In the genomic region with DNA sequence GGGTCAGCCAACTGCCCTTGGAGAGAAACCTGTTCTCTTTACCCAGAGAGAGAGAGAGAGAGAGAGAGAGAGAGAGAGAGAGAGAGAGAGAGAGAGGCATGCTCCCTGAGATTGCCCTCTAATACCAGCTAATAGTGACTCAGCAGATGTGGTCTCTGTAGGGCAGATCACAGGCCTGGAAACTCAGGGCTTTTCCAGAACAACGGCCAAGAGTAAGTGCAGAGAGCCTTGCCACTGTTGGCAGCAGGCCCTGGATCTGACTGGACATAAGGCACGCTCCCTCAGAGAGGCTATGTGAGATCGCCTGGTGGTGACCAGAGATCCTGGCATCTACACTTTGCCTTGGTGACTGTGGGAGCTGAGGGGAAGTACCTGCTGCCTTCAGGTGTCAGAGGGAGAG, we compare ENCODE assay signal across 10 mouse cellular contexts. TPM values are rescaled to one million over a fixed set of nuclear protein-coding genes. Genes with fewer than 3 reads are reported as not detected.
DNase-seq lines count a peak whose midpoint lies in the region; ATAC-seq lines count a peak whose summit lies in the region.
"Had no signal": no experiment of that assay in that cellular context is flagged by ENCODE, and none has a peak within 500 bp of the region (broad histone marks: within the 10 kb centered on the region; RNA-seq: fewer than 3 reads in every experiment).

No protein-coding gene starts in this region.

- no peak for ATAC-seq in kidney, embryonic 15.5 days (replicated peaks; ENCODE audit: low FRiP score)
- no peak for ATAC-seq in hindbrain, embryonic 11.5 days (ENCODE audit: low FRiP score)

- no peak overlapping the region for H3K4me2 ChIP-seq in kidney, embryonic 15.5 days
- H3K4me2 ChIP-seq in hindbrain, embryonic 11.5 days (replicated peaks; ENCODE audit: low read depth, low read length), result no peak overlapping the region
- H3K4me2 ChIP-seq: midbrain, embryonic 12.5 days had no signal

- H3K4me1 ChIP-seq in kidney, embryonic 15.5 days, result peaks cover 19% of the 10 kb centered on the region
- 0 out of 2 replicates have a peak, but pooled peaks cover 4% of the 10 kb centered on the region for H3K4me1 ChIP-seq in midbrain, embryonic 10.5 days
- H3K4me1 ChIP-seq in hindbrain, embryonic 11.5 days (replicated peaks; ENCODE audit: control insufficient read depth, insufficient read depth, low read length), result no peaks in the 10 kb centered on the region
- H3K4me1 ChIP-seq: midbrain, embryonic 12.5 days had no signal

- H3K36me3 ChIP-seq in kidney, embryonic 15.5 days, result no peaks in the 10 kb centered on the region
- H3K36me3 ChIP-seq in midbrain, embryonic 10.5 days, result no peaks in the 10 kb centered on the region
- H3K36me3 ChIP-seq in hindbrain, embryonic 11.5 days (ENCODE audit: control insufficient read depth, insufficient read depth, low read length), result no peaks in the 10 kb centered on the region
- H3K36me3 ChIP-seq: midbrain, embryonic 12.5 days had no signal

- 59% methylated on average over 3 of the region's 3 CpGs for WGBS in kidney, embryonic 15.5 days
- WGBS in midbrain, embryonic 10.5 days, result 81% methylated on average over 3 of the region's 3 CpGs
- WGBS in hindbrain, embryonic 11.5 days, result 70% methylated on average over 3 of the region's 3 CpGs

- no peak overlapping the region for H3K4me3 ChIP-seq in kidney, embryonic 15.5 days (replicated peaks)
- H3K4me3 ChIP-seq in midbrain, embryonic 10.5 days, result no peak overlapping the region
- H3K4me3 ChIP-seq in hindbrain, embryonic 11.5 days (ENCODE audit: low read depth, low read length), result no peak overlapping the region
- H3K4me3 ChIP-seq: midbrain, embryonic 12.5 days had no signal

- peak; percentile 86 for DNase-seq in kidney, adult 11 months
- peak; percentile 92 for DNase-seq in brain, adult 2 months (ENCODE audit: low read depth, low spot score)
- peak; percentile 85 to 90 for DNase-seq in heart, adult 18-20 months
- peak; percentile 90 to 91 for DNase-seq in kidney, postnatal 36 days
- DNase-seq in urinary bladder, postnatal 25 days (ENCODE audit: low spot score), result peak; percentile 51
- no peak for DNase-seq in midbrain, embryonic 10.5 days (ENCODE audit: low spot score)
- no peak for DNase-seq in hindbrain, embryonic 11.5 days (ENCODE audit: low spot score)

- no peak overlapping the region for H3K9ac ChIP-seq in kidney, embryonic 15.5 days
- no peak overlapping the region for H3K9ac ChIP-seq in hindbrain, embryonic 11.5 days (ENCODE audit: low read depth, low read length)
- H3K9ac ChIP-seq: midbrain, embryonic 12.5 days had no signal

- H3K9me3 ChIP-seq in kidney, embryonic 15.5 days (replicated peaks), result no peaks in the 10 kb centered on the region
- no peaks in the 10 kb centered on the region for H3K9me3 ChIP-seq in midbrain, embryonic 10.5 days (replicated peaks)
- H3K9me3 ChIP-seq in hindbrain, embryonic 11.5 days (ENCODE audit: control insufficient read depth, low read length), result no peaks in the 10 kb centered on the region
- H3K9me3 ChIP-seq: midbrain, embryonic 12.5 days had no signal

- H3K27me3 ChIP-seq in kidney, embryonic 15.5 days, result no peaks in the 10 kb centered on the region
- no peaks in the 10 kb centered on the region for H3K27me3 ChIP-seq in midbrain, embryonic 10.5 days (ENCODE audit: low read depth, poor library complexity, severe bottlenecking)
- H3K27me3 ChIP-seq in hindbrain, embryonic 11.5 days (ENCODE audit: control insufficient read depth, insufficient read depth, low read length), result no peaks in the 10 kb centered on the region
- H3K27me3 ChIP-seq: midbrain, embryonic 12.5 days had no signal

- H3K27ac ChIP-seq in kidney, embryonic 15.5 days, result no peak overlapping the region
- H3K27ac ChIP-seq in midbrain, embryonic 10.5 days (replicated peaks), result no peak overlapping the region
- no peak overlapping the region for H3K27ac ChIP-seq in hindbrain, embryonic 11.5 days (ENCODE audit: low read depth, low read length)
- H3K27ac ChIP-seq: midbrain, embryonic 12.5 days had no signal

RNA-seq across cellular contexts. Expression of gene Ephx1, which starts 10.9 kb away (rescaled TPM):
- 5.7 and 5.8 TPM in 2 replicates for polyA plus RNA-seq in kidney, embryonic 15.5 days (2015; fragmentation: Nextera tagmentation; extraction: Ambion mirVana)
- 10 to 100 TPM; 28.7 to 37.5 TPM for total RNA-seq in heart, adult 18-20 months (2021)
- polyA plus RNA-seq in midbrain, embryonic 10.5 days (2016; fragmentation: Nextera tagmentation; extraction: Ambion mirVana), result 0.86 and 0.94 TPM in 2 replicates
- 1.5 and 2.2 TPM in 2 replicates for polyA plus RNA-seq in hindbrain, embryonic 11.5 days (2014; fragmentation: Nextera tagmentation; extraction: Ambion mirVana)

RNA-seq across cellular contexts. Expression of gene 9130409I23Rik, which starts 41.3 kb away (rescaled TPM):
- not detected in 2 replicates for polyA plus RNA-seq in kidney, embryonic 15.5 days (2015; fragmentation: Nextera tagmentation; extraction: Ambion mirVana)
- not detected for total RNA-seq in heart, adult 18-20 months (2021)
- polyA plus RNA-seq in midbrain, embryonic 10.5 days (2016; fragmentation: Nextera tagmentation; extraction: Ambion mirVana), result not detected in 2 replicates
- not detected in 2 replicates for polyA plus RNA-seq in hindbrain, embryonic 11.5 days (2014; fragmentation: Nextera tagmentation; extraction: Ambion mirVana)
- polyA plus RNA-seq: embryonic facial prominence, embryonic 14.5 days; midbrain, embryonic 12.5 days had no signal

Comparison
In these comparisons a context has a peak if more than half of its experiments do, and no peak if none do; other contexts are left out.
1. DNase-seq: peak in kidney, adult 11 months (single experiment), brain, adult 2 months (single experiment), heart, adult 18-20 months (2 of 2), kidney, postnatal 36 days (2 of 2) and urinary bladder, postnatal 25 days (single experiment); none in midbrain, embryonic 10.5 days (single experiment) and hindbrain, embryonic 11.5 days (single experiment).